Mouse (Mus musculus) adrenal gland, adult 18-20 months (tissue): Measurements from ENCODE around the gene Pold4. TPM values are rescaled to one million over a fixed set of nuclear protein-coding genes. Genes with fewer than 3 reads are reported as not detected.

ENCODE experiments used
- DNase-seq, 2 experiments: peaks; one replicate each; pipeline ENCODE4 v3.0.0; 2021 to 2022; ENCODE audit warnings: low spot score in 2 of 2
- total RNA-seq, 2 experiments: library from RNA; stranded (reverse); gene quantifications; 1 replicate in 1 of 2; 2 replicates in 1 of 2; pipeline ENCODE4 v1.2.3; 2021

Pold4 gene
- total RNA-seq, 2 experiments from 2014 or later, result 41.0 to 44.4 TPM

DNA sequence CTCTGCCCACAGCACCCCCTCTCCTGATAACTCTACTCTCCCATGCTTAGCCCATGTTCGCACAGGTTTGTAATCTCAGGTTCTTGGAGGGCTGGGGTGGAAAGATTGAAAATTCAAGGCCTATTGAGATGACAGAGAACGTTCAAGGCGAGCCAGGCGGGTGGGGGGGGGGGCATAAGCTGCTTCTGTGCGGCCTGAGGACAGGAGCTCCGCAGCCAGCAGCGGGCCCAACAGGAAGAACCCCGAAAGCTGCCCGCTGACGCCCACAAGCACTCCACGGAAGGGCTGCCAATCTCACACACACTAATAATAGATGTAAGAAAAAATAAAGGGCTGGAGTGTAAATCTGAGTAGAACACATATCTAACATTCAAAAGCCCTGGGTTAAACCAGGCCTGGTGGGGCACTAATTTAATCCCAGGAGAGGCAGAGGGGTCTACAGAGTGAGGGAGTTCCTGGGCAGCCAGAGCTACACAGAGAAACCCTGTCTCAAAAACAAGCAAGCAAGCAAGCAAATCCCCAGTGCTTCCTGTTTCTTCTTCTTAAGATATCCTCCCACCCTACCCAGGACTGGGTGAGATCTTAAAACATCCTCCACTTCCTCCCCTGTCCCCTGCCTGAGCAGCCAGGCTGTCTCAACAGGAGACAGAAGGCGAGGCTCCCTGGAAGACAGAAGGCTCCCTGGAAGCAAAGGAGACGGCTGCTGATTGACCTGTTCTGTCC lies 27.9 kb upstream of the Pold4 start:
- DNase-seq, result no peak

DNA sequence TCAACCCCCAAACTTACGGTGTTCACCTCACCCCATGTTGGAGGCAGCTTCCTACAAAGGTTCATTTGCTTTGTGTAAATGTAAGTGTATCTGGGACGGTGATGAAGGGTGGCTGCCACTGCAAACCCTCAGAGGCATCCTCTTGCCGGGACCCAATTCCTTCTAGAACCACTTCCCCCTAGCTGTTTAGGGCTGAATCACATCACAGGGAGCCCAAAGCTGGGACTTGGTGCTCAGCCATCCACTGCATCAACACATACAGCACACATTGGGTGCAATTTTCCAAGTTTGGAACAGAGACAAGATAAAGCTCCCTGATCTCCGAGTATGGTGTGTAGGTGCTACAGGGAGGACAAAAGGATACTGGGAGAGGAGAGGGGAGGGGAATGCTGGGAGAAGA lies 26.8 kb upstream of the Pold4 start:
- DNase-seq, result no peak

DNA sequence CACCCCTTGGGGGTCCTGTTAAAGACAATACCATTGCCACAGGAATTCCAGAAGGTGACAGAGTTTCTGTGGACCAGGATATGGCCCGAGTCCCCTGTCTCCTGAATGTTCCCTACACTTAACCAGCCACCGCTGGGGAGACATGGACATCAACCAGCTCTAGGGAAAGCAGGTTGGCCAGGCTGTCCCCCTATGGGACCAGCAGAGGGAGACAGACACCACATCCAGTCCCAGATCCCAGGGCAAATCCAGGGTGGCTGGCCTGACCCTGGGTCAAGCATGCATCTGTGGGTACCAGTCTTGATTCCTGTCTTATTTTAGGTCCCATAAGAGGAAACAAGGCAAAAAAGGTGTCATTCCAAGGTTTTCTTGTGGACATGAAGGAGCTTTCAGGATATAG lies 24.7 kb upstream of the Pold4 start:
- peak; percentile 69 to 71 for DNase-seq

DNA sequence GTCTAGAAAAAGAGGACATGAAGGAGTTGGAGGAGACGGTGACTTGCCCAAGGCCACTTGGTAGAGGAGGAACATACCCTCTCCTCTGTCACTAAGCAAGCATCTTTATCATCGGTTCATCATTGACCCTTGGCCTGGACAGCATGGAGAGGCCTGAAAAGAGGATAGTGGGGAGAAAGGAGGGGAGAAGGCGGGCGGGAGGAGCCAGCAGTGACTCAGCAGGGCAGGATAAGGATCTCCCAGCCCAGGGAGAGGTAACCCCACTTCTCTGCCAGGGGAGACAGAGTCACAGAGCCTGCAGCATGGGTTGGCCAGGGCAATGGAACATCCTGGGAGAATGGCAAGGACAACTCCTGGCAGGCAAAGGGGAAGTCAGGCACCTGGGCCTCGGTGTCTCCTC lies 23.1 kb upstream of the Pold4 start:
- no peak for DNase-seq

DNA sequence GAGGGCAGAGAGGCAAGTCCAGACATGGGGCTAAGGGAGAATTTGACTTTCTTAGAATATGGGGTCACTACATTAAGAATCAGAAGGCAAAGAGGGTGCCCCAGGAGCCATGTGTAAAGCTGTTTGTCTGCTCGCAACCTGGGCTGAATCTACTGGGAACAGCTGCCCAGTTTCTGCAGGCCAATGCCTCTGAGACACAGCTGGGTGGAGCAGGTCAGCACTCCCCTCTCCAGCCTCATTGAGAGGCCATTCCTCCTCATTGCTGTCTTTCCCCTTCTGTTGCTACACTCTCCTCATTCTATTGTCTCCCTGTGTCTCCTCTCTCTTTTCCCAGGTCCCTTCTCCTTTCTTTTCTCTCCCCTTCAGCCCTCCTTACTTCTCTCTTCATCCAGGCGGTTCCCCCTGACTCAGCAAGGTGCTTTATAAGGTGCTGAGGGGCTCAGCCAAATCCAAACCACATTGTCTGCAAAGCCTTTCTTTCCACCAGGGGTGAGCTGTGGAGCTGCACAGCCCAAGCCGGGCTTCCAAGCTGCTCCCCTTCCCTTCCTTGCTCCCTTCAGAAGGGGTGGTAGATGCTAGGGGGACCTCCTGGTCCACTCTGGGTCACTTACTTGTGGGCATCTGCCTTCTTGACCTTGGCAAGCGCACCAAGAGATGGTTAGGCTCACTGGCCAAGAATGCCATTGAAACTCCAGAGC lies 19.7 kb upstream of the Pold4 start:
- DNase-seq, result no peak

DNA sequence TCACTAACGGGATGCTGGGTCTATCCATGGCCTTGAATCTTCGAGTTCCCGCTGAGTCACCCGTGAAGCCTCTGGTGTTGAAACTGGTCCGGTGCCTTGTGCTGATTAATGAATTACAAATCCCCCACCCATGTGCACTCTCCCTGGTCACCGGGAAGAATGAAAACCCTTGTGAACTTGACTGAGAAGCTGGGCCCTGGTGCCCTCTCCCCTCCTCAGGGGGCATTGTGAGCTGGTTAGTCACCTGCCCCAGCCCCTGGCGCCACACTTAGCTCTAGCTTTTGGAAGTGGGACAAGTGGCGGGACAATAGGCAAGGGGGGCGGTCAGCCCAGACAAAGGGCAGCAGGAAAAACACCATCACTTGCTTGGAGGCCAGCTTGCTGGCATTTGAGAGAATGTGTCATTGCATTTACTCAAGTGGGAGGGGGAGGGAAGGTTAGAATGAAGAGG lies 18.1 kb upstream of the Pold4 start:
- peak in 1 of 2 experiments; percentile 50 for DNase-seq

DNA sequence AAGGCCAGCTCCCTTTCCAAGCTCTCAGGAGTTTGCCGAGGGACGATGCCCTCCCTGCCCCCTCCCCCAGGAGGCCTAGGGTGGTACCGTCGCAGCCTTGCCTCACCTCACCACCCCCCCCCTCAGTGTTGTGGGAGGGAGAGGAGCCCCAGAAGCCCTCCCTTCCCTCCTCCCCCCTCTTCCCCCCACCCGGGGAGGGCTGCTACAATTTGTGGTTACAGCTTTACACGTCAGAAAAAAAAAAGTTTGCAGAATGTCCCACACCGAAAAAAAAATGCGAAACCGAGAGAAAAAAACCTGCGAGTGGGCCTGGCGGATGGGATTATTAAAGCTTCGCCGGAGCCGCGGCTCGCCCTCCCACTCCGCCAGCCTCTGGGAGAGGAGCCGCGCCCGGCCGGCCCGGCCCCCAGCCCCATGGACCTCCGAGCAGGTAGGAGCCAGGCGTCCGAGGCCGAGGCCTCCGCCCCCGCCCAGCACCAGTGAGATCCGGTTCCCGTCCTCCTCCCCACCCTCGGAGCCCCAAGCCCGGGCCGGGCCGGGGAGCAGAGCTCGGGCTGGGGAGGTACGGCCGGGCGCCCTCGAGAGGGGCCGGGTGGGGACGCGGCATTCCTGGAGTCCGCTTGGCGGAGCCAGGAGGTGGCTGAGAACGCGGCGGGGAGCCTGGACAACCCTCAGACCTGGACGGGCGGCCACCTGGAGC lies 17.5 kb upstream of the Pold4 start, which contains the start of the genes Clcf1 and AC109138.7:
TSS of gene Clcf1 (plus strand) at position 168 of the 700 bp plus-strand sequence.
TSS of gene AC109138.7 (plus strand) at position 287 of the 700 bp plus-strand sequence.
- DNase-seq, result peak in 1 of 2 experiments; percentile 59

DNA sequence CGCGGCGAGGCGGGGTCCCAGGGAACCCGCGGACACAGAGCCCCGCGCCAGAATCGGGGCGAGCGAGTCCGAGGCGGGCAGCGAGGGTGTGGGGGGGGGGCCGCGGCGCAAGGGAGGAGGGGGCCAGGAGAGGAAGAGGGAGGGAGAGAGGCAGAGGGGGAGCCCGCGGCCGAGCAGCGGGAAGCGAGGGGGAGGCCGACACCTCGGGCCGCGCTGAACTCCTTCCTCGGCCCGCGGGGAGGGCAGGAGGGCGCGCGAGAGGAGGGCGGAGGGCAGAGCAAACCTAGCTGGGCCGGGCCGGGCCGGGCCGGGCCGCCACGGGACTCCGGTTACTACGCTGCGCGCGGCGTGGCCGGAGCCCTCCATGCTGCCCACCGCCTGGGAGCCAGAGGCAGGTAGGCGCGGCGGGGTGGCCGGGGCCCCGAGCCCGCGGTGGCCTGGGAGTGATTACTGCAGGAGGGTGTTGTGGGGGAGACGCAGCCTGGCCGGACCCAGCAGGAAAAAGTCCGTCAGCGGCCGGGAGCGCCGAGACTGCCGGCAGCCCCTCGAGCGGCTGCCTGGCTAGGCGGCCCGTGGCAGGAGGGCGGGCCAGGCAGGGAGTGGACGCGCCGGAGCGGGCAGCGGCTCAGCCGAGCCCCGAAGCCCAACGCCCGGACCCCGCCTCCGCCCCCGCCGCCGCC lies 16.8 kb upstream of the Pold4 start:
- DNase-seq, result peak in 1 of 2 experiments; percentile 49

DNA sequence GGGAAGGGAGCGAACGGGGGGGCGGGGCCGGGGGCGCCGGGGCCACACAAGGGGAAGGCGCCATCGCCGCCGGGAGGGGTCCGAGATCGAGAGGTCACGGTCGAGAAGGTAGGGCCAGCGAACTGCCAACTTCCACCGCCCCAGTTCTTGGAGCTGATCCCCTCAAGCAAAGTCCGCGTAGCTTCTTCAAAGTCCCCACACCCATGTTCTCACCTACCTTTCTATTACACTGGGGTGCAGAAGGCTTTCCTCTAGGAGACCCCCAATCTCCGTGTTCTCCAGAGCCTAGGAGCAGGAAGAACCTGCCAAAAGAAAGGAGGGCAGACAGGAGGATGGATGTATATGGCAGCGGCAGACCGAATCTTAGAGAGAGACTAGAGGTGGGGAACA lies 16.3 kb upstream of the Pold4 start:
- no peak for DNase-seq

DNA sequence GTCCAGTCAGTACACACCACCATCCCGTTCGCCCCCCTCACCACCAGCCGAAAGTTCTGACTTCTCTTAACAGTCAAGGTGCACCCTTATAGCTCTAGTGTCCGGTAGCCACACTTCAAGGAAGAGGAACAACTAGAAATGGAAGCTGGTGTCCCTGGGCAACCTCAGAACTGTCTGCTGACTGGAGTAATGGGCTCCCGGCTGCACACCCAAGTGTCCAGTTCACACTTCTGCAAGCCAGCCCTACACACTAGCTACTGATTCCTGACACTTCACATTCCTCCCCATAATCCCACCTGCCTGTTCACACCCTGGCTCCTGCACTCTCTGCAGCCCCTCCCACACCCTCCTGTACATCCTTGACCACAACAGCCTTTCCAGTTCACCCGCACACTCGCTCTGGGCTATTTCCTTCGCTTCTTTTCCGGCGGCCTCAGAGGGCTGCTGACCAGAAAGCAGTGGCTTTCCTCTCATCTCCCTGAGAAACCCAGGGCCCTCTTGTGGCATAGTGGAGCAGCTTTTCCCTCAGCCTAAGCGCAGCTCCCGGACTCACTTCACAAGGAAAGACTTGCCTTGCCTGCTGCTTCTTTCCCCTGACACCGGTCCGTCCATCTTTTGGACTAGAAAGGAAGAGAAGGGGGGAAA lies 15.5 kb upstream of the Pold4 start:
- peak in 1 of 2 experiments; percentile 36 for DNase-seq

DNA sequence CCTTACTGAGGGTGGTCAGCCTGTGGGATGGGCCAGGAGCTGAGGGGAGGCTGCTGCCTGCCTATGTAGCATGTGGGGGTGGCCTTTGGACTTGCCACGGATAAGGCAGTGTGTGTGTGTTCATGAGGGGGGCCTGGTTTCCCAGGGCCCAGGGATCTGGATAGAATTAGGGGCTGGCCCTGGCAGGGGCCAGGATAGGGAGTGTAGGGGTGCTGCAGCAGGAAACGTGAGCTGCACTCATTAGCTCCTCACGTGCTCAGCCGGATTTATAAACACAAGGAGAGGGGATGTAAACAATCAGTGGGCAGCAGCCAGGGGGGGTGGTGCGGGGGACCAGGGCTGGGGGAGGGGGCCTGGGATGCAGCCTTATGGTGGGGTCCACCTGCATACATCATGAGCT lies 14.6 kb upstream of the Pold4 start:
- no peak for DNase-seq

DNA sequence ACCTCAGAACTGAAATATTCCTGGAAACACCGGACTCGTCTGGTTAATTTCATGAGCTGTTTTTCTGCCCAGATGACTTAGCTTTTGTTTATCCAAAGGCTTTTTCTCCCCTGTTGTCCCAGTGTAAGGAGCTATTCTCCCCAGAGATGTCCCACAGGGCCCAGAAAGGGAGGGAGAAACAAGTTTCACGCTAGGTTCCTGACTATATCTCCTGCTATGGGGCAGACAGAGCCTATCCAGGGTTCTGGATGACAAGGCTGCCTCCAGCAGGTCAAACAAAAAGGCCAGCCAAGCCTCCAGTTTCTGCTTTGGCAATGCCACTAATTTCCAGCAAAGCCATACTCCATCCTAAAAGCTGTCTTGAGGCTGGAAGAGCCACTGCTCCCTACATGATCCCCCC lies 13.8 kb upstream of the Pold4 start:
- DNase-seq, result no peak

DNA sequence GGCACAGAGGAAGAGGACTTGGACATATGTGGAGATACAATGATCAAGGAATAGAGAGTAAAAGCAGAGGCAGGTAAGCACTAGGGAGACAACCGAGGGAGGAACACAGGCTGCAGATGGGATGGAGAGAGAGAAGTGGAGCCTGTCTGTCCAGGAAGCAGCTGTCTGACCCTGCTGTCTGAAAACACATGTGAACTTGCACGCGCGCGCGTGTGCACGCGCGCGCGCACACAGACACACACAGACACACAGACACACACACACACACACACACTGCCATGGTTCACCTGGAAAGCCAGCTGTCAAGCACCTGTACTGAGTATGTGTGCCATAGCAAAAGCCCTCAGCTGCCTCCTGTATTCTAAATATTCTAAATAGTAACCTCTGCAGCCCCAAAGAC lies 13.4 kb upstream of the Pold4 start:
- DNase-seq, result no peak

DNA sequence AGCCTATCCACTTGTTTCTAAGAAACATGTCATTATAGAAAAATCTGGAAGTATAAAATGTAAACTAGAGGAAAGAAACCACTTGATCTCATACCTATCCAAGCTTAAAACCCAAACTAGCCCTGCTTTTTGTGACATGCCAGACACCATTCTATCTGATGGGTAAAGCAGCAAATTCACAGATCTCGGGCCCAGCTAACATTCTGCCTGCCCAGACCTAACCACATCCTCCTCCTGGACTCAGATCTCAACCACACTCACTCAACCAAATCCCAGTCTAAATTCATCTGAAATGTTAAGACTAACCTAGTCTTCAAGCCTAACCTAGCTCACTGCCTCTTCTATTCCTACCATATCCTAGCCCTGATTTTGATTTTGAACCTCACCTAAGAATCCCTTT lies 12.9 kb upstream of the Pold4 start:
- DNase-seq, result no peak

DNA sequence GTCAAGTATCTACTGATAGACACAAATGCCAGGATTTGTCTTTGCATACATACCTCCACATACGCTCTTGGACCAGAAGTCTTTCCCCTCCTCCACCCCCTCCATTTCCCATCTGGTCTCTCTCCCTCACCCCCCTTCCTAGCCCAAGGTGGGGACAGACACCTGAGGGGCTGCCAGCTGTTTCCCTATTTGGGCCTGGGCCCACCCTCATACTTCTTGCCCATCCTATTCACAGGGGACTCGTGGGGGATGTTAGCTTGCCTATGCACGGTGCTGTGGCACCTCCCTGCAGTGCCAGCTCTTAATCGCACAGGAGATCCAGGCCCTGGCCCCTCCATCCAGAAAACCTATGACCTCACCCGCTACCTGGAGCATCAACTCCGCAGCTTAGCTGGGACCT lies 11.8 kb upstream of the Pold4 start:
- DNase-seq, result no peak

DNA sequence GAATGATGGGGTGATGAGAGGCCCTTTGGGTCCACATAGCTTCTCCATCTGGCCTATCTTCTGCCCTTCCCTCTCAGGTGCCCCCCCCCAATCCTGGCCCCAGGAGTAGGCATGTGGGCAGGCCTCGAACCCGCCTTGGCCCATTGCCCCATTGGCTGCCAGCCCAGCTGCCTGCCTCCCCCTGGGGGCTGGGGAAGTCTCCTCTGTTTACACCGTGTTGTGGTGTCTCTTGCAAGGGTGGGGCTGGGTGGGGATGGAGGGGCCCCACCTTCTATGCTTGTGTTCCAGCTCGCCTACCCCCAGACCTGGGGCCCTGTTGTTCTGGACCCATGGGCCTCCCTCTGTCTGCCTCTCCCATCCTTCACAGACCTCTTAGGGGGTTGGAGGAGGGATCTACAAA lies 11.3 kb upstream of the Pold4 start:
- DNase-seq, result no peak

DNA sequence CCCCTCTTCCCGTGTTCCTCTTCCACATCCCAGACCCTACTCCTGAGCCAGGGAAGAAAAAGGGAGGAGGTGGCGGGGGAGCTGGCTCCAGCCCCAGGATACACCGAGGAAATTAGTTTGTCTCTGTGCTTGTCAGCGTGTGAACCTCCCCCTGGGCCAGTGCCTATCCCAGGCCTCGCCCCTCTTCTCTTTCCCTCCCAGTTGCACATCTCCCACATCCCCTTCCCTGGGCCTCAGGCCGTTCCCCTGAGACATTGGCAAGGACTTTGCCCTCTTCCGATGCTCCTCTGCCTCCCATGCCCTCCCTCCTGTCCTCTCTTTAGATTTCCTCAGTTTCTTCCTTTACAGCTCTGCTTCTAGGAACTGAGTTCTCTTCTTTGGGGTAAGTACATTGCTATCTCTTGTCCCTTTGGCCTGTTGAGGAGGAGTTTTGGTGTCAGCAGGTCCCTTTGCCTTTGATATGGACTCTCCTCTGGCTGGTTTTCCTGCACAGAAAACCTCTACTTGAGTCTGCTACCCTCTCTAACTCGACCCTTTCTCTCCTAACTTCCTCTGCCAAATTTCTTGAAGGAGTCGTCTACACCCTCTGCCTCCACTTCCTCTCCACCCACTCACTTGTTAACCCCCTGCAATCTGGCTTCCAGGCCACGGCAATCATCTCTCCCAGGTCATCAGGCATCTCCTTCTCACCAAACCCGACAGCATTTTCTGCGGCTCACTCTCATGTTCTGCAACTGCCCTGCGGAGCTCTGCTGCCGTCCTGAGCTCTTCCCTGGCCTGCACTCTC lies 10.5 kb upstream of the Pold4 start:
- no peak for DNase-seq

DNA sequence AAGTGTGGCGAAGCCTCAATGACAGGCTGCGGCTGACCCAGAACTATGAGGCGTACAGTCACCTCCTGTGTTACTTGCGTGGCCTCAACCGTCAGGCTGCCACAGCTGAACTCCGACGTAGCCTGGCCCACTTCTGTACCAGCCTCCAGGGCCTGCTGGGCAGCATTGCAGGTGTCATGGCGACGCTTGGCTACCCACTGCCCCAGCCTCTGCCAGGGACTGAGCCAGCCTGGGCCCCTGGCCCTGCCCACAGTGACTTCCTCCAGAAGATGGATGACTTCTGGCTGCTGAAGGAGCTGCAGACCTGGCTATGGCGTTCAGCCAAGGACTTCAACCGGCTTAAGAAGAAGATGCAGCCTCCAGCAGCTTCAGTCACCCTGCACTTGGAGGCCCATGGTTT lies 9.5 kb upstream of the Pold4 start:
- DNase-seq, result no peak

DNA sequence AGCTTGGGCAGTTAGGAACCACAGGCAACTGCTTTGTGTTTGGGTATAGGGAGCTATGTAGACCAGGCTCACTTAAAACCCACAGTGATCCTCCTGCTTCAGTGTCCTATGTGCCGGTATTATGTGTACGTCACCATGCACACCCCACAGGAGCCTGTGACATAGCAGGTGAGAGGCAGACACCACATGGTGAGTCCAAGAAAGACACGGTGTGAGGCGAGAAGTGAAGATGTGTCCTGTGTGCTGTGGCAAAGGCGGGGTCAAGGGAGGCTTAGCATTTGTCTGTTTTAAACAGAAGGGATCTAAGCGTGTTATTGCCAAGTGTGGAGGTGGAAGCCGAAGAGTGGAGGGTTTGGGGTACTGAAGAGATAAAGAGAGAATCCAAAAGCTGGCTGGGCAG lies 4.9 kb upstream of the Pold4 start:
- no peak for DNase-seq

DNA sequence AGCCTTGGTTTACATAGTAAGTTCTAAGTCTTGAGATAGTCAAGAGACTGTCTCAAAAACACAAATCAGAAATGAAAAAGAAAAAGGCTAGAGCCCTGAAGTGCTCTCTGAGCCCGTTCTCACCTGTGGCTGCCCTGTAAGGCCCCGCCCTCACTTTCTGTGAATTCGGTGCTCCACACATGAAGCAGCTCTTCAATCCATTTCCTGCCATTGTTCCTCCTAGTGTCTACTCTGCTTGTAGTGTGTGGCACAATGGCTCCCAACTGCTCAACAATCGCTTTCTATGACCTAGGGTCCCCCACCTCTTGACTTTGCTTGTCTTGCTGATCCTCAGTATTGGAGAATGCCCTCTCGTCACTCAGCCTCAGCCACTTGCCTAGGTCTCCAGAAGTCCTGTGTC lies 4.3 kb upstream of the Pold4 start:
- DNase-seq, result no peak
